Mouse (Mus musculus): ENCODE data around the gene B3gnt2.

The B3gnt2 gene

GRCm38 (mm10) chr11:22846960-22847731 lies 13.6 kb downstream of the B3gnt2 start:
- no peak for DNase-seq

GRCm38 (mm10) chr11:22846093-22846835 lies 14.5 kb downstream of the B3gnt2 start:
- no peak for DNase-seq

GRCm38 (mm10) chr11:22844754-22845718 lies 15.7 kb downstream of the B3gnt2 start:
- no peak for DNase-seq

GRCm38 (mm10) chr11:22839456-22839855 lies 21.3 kb downstream of the B3gnt2 start:
- DNase-seq: no peak

GRCm38 (mm10) chr11:22838361-22838760 lies 22.4 kb downstream of the B3gnt2 start:
- DNase-seq: no peak

GRCm38 (mm10) chr11:22836269-22836668 lies 24.5 kb downstream of the B3gnt2 start:
- no peak for DNase-seq

GRCm38 (mm10) chr11:22832600-22832999 lies 28.2 kb downstream of the B3gnt2 start:
- no peak for DNase-seq

- no peak for DNase-seq
Measured at GRCm38 (mm10) chr11:22831916-22832315, 28.8 kb downstream of the B3gnt2 start.

GRCm38 (mm10) chr11:22830684-22831083 lies 30.1 kb downstream of the B3gnt2 start:
- DNase-seq: no peak

- no peak for DNase-seq
Measured at GRCm38 (mm10) chr11:22830179-22830611, 30.6 kb downstream of the B3gnt2 start.

GRCm38 (mm10) chr11:22828988-22829632 lies 31.7 kb downstream of the B3gnt2 start:
- DNase-seq: no peak

GRCm38 (mm10) chr11:22827514-22828080 lies 33.2 kb downstream of the B3gnt2 start:
- DNase-seq: no peak

GRCm38 (mm10) chr11:22826665-22827064 lies 34.1 kb downstream of the B3gnt2 start:
- no peak for DNase-seq

GRCm38 (mm10) chr11:22826051-22826450 lies 34.7 kb downstream of the B3gnt2 start:
- DNase-seq: no peak

GRCm38 (mm10) chr11:22825548-22825947 lies 35.2 kb downstream of the B3gnt2 start:
- DNase-seq: no peak

- no peak for DNase-seq
Measured at GRCm38 (mm10) chr11:22824049-22824705, 36.6 kb downstream of the B3gnt2 start.

- DNase-seq: no peak
Measured at GRCm38 (mm10) chr11:22821243-22821642, 39.5 kb downstream of the B3gnt2 start.

GRCm38 (mm10) chr11:22818371-22818770 lies 42.4 kb downstream of the B3gnt2 start:
- no peak for DNase-seq

GRCm38 (mm10) chr11:22815877-22816276 lies 44.9 kb downstream of the B3gnt2 start:
- DNase-seq: no peak

- DNase-seq: no peak
Measured at GRCm38 (mm10) chr11:22815143-22815542, 45.6 kb downstream of the B3gnt2 start.

- DNase-seq: no peak
Measured at GRCm38 (mm10) chr11:22813921-22814704, 46.6 kb downstream of the B3gnt2 start.

Data from right cerebral cortex, postnatal 25 days (tissue).